Mouse (Mus musculus): ENCODE results near the gene Sephs2.

Gene Sephs2

DNA sequence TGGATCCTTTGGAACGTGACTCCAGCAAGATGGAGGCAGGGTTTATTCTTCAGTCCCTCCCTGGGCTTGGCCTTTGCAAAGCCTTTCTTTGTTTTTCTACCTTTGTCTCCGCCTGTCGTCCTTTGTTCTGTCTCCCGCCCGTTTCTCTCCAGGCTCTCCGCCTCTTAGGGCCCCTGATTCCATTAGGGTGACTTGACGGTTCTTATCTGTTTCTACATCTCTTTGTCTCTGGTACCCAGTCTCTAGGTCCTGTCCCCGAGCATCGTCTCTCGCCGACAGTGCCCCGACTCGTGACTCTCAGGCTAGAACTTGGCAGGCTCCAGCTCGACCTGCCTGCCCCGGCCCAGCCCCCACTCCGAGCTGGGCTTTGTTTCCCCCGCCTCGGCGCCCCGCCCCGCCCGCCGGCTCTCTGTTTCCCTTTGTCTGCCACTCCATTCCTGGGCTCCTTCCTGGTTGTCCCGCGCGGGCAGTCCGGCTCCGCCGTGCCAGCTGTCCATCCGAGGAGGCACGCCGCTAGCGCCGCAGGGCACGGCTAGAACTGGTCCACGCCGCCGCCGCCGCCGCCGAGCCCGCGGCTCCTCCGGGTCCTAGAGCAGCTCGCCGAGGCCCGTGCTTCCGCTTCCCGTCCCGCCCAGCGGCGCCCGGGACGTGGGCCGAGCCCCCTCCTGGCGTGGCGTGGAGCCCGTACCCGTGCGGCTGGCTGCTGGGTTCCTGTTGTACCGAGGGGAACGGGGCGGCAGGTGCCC lies 41.1 kb downstream of the Sephs2 start, which contains the start of the genes Zfp553 and Sept1:
Zfp553 (plus strand) TSS at position 440 of the 746 bp plus-strand sequence.
Sept1 (minus strand) TSS at position 509 of the 746 bp plus-strand sequence.
- peak; percentile 62 for DNase-seq (ENCODE audit: low read depth)

DNA sequence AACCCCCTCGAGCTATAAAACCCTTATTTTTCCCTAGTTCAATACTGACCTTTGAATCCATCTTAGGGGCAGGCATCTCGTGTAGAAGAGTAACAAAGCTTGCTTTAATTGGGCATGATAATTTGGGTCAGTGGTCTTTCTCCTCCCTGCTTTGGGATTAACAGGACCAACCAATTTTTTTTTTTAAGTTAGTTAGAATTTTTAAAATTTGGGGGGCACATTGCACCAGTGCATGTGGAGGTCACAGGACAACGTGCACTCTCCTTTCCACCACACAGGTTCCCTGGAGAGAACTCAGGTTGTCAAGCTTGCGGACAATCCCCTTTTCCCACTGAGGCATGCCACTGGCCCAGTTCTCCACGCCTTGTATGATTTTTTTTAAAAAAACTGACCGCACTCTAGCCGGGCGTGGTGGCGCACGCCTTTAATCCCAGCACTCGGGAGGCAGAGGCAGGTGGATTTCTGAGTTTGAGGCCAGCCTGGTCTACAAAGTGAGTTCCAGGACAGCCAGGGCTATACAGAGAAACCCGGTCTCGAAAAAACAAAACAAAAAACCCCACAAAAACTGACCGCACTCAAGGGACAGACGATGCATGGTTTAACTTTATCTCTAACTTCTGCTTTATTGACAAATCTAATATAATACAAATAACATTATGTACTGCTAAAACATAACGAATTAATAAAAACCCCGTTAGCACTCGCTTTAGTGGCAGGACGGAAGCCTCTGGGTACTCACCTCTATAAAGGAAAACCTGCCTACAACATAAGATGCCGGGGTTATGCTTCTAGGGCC lies 41.8 kb downstream of the Sephs2 start:
- no peak for DNase-seq (ENCODE audit: low read depth)

DNA sequence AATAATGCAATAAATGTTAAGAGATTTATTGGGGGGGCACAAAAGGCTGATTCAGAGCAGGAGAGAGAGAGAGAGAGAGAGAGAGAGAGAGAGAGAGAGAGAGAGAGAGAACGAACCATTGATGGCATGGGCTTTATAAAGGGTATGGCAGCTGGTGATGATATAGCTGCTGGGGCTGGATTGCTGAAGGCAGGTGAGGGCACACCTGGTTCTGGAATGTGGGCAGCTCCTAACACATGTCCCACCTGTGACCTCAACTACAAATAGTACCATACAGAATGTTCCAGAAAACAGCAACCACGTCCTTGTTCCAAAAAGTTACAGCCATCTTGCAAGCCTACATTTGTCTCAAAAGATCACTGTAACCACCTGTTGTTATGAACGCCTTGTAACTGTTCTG lies 42.5 kb downstream of the Sephs2 start:
- DNase-seq (ENCODE audit: low read depth), result no peak

DNA sequence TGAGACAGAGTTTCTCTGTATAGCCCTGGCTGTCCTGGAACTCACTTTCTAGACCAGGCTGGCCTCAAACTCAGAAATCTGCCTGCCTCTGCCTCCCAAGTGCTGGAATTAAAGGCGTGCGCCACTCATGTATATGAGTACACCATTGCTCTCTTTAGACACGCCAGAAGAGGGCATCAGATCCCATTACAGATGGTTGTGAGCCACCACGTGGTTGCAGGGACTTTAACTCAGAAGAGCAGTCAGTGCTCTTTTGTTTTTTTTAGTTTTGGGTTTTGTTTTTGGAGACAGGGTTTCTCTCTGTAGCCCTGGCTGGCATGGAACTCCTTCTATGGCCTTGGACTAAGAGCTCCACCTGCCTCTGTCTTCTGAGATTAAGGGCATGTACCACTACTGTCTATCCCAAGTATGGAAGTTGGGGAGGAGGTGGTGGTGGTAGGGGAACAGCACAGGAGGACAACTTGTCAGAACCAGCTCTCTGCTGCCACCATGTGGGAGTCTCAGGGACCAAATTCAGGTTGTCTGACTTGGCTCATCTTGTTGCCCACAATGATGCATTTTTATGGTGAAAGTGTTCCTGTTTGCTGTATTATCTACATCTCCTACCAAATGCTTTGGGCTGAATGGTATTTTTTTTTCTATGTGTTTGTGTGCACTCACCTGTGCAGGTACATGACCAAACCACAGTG lies 45.1 kb downstream of the Sephs2 start:
- peak; percentile 94 for DNase-seq (ENCODE audit: low read depth)

DNA sequence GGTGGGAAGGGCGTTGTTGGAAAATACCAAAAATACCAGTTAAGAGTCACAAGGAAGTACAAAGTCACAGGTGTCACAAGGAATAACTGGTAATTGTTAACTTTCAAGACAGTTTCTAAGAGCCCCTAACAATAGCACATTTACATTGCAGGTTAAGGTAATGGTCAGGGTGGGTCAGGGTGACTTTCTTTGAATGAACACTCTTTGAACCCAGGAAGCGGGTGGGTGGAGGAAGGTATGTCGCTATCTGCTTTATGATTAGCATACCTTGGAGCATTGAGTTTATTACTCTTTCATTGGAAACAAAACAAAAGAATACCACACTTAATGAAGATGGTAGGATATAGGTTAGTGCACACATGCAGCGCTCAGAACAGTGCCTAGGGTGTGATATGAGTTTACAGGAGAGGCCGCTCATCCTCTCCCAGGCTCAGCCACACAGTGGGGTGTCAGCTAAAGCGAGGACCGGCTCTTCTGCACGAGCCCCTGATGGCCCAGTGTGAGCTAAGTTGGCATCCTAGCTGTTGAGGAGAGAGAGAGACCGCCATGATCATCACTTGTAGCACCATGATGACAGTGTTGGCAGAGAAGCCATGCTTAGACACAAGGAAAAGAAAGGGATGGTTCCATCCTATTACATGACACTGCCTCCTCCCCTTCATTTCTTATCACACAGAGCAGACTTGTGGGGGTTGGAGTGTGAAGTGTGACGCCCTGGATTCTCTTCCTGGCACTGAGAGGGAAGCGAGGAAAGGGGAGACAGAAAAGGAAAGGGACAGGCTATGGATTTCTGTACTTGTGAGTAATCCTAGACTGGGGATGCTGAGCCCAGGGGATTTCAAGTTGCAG lies 48.5 kb downstream of the Sephs2 start:
- no peak for DNase-seq (ENCODE audit: low read depth)

DNA sequence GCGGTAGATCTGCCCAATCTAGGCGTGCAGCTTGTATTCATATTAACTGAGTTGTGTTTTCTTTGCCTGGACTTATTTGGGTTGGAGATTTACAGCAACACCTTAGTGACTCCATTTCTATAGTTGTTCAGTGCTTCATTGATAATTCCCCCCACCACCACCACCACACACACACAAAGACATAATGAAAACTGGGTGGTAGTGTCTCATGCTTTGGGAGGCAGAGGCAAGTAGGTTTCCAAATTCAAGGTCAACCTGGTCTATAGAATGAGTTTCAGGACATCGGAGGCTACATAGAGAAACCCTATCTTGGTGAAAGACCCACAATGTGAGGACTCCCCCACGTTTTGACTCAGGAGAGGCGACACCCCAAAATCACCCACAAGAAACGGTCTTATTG lies 49.2 kb downstream of the Sephs2 start:
- no peak for DNase-seq (ENCODE audit: low read depth)

DNA sequence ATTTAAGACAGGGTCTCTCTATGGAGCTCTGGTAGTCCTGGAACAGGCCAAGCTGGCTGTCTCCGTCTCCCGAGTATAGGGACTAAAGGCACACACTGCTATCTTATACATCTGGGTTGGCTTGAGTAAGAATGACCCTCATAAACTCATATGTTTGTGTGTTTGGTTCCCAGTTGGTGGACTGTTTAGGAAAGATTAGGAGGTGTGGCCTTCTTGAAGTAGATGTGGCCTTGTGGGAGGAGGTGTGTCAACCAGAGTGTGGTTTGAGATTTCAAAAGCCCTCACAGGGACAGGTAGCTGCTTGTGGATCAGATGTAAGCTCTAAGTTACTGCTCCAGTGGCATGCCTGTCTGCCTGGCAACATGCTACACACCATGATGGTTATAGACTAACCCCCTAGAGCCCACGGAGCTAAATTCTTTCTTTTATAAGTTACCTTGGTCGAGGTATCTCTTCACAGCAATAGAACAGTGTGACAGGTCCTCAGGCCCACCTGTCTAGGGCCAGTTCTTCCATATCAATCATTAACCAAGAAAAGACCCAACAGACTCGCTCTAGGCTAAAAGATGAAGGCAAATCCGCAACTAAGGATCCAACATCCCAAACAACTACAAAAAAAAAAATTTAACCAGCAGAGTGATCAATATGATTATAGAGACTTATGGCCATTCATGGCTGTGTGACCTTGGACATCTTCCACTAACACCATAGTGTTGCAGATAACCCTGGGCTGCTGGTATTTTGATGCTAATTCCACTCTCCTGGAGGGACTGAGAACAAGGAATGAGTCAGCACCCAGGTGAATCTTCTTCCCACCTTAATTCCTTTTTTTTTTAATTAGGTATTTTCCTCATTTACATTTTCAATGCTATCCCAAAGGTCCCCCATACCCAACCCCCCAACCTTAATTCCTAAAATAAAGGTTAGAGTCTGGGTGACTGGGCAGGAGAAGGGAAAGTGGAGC lies 50.1 kb downstream of the Sephs2 start:
- no peak for DNase-seq (ENCODE audit: low read depth)

DNA sequence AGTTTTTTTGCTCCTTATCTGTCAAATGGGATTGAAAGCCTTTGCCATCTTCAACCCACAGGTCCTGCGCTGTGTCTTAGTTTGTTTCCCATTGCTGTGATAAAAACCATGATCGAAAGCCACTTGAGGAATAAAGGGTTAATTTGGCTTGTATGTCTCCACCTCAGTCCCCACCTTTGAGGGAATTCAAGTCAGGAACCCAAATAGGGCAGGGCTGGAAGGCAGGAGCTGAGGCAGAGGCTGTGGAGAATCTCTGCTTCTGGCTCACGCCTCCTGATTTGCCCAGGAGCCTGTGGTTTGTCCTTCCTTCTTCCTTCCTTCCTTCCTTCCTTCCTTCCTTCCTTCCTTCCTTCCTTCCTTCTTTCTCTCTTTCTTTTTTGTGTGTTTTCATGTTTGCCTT lies 50.7 kb downstream of the Sephs2 start:
- no peak for DNase-seq (ENCODE audit: low read depth)

All from c-Kit-positive CD71-negative TER-119-negative erythroid progenitor cells, embryonic 14.5 days (primary cell).